Mouse (Mus musculus) testis, adult 2 months (tissue): ENCODE measurements at regions not wholly inside any gene's neighbourhood (a gene's known extent, or its start where the extent isn't known, plus 50 kb on each side); places are given as distances from the start of the nearest gene placed in this dataset.

Experiments used
- H3K27ac ChIP-seq: fragments of 200-500 bp; 2 replicates; pipeline ENCODE4 v1.5.1; 2012; ENCODE audit warnings: low read depth, low read length; ENCODE audit not compliant: control insufficient read depth, insufficient read depth
- H3K27me3 ChIP-seq: fragments of 200-500 bp; 2 replicates; pipeline ENCODE4 v1.6.1; 2012; ENCODE audit warnings: mild to moderate bottlenecking, low read length, moderate library complexity; ENCODE audit not compliant: control insufficient read depth, insufficient read depth
- H3K36me3 ChIP-seq: fragments of 200-500 bp; 2 replicates; pipeline ENCODE4 v1.6.1; 2012; ENCODE audit warnings: mild to moderate bottlenecking, low read length; ENCODE audit not compliant: control insufficient read depth, insufficient read depth
- H3K4me1 ChIP-seq: fragments of 200-500 bp; 2 replicates; pipeline ENCODE4 v1.6.1; 2012; ENCODE audit warnings: low read length; ENCODE audit not compliant: control insufficient read depth, insufficient read depth
- H3K4me3 ChIP-seq: fragments of 200-500 bp; 2 replicates; pipeline ENCODE4 v1.5.1; 2012; ENCODE audit warnings: low read depth, mild to moderate bottlenecking, low read length, moderate library complexity, mixed read lengths; ENCODE audit not compliant: control insufficient read depth
- CTCF ChIP-seq: fragments of 200-500 bp; IDR thresholded peaks from 2 replicates; pipeline ENCODE4 v1.5.1; 2012; ENCODE audit warnings: low read depth, mild to moderate bottlenecking, inconsistent platforms, low read length, moderate library complexity; ENCODE audit not compliant: control insufficient read depth, insufficient read depth, insufficient replicate concordance
- POLR2A ChIP-seq: fragments of 200-500 bp; IDR thresholded peaks from 2 replicates; pipeline ENCODE4 v1.6.1; 2012; ENCODE audit warnings: low read depth, mild to moderate bottlenecking, inconsistent platforms, low read length, moderate library complexity; ENCODE audit not compliant: control insufficient read depth

DNA sequence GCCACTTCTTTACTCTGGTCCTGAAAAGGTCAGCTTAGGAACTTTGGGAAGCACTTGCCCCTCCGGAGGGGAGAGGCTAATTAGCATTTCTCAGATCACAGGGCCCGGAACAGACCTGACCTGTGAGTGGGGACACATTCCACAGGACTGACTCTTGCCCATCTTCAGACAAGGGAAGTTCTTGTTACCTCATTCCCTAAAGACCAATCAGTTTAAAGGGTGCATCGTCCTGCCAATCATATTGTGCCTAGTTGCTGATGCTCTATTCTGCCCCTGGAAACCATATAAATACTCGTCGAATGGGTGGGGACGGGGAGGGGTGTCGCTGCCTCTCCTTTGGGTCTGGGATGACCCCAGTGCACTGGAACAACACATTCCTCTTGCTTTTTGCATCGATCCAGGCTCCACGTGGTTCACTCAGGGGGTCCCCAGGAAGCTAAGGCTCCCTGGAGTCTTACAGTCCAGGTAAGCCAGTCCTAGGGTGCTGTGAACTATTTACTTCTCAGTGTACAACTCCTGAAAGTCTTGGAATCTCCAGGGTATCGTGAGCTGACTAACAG lies 219.9 kb upstream of the Amigo2 start:
- TF ChIP-seq CTCF (no peak), POLR2A (no peak)
- Histone ChIP-seq H3K27ac (no peak overlapping the region), H3K36me3 (no peaks in the 10 kb centered on the region), H3K4me3 (no peak overlapping the region), H3K4me1 (no peaks in the 10 kb centered on the region), H3K27me3 (no peaks in the 10 kb centered on the region)

DNA sequence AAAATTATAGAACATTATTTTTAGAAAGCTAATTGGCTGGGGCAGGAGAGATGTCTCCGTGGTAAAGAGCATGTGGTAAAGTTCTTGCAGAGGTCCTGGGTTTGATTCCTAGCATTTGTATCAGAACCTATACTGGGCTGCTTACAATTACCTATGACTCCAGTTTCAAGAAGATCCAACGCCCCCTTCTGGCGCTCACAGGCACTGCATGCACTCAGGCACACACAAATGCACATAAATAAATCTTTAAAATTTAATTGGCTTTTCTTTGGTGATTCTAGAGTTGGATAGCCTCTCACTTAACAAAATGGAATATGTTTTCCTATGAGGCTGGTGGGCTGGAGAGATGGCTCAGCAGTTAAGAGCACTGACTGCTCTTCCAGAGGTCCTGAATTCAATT lies 219.0 kb upstream of the Amigo2 start:
- H3K4me1 ChIP-seq: no peaks in the 10 kb centered on the region
- no peak overlapping the region for H3K4me3 ChIP-seq
- TF ChIP-seq POLR2A (no peak), CTCF (peak; percentile 49; the same call in 1 of the 2 replicates)
- no peaks in the 10 kb centered on the region for H3K27me3 ChIP-seq
- no peak overlapping the region for H3K27ac ChIP-seq
- no peaks in the 10 kb centered on the region for H3K36me3 ChIP-seq

DNA sequence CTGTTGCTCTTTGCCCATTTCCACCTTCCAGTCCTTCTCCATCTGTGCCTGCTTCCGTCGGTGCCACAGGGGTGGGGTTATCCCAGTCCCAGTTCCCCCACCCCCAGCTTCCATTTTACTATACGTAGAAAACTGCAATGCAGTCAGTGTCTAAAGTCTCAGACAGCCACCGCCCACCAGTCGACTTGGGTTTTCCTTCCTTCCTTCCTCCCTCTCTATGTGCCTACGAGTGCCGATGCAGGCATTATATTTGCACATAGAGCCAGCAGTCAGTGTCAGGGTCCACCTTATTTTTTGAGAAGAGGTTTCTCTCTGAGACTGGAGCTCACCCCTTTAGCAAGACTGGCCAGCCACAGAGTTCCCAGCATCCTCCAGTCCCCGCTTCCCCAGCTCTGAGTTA lies 218.3 kb upstream of the Amigo2 start:
- H3K4me3 ChIP-seq: no peak overlapping the region
- no peaks in the 10 kb centered on the region for H3K4me1 ChIP-seq
- no peaks in the 10 kb centered on the region for H3K27me3 ChIP-seq
- TF ChIP-seq CTCF: no peak
- no peak for TF ChIP-seq POLR2A
- H3K27ac ChIP-seq: no peak overlapping the region
- no peaks in the 10 kb centered on the region for H3K36me3 ChIP-seq

DNA sequence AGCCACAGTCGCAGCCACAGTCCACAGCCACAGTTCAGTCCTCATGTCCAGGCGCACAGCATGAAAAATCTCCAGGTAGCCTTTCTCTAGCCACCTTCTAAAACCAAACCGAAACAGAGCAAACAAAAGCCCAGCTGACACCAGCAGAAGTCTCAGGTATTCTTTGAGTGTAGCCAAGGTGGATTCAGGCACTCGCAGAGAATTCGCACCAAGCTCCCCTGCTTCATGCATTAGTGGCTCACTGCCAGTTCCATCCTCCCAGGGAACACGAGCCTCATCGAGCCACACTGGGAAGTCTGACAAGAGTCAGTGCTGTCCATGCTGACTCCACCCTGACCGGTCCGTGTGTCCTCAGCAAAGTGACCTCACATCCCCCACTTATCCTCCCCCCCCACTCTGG lies 217.7 kb upstream of the Amigo2 start:
- TF ChIP-seq POLR2A (no peak), CTCF (no peak)
- Histone ChIP-seq H3K27ac (no peak overlapping the region), H3K4me1 (no peaks in the 10 kb centered on the region), H3K4me3 (no peak overlapping the region), H3K36me3 (no peaks in the 10 kb centered on the region), H3K27me3 (no peaks in the 10 kb centered on the region)

DNA sequence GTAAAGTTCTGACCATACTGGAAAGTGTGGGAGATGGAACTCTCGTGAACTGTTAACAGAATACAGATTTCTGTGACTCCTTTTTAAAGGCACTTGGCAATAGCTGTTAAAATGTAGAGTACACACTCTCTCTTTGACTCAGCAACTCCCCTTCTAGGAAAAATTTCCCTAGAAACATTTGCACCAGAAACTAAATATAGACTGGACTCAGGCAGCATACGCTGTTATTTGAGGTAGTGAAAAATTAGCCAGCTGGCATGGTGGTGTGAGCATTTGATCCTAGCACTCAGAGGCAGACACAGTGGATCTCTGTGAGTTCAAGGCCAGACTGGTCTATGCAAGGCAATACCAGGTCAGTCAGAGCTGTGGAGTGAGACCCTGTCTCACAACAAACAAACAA lies 215.5 kb upstream of the Amigo2 start:
- no peaks in the 10 kb centered on the region for H3K36me3 ChIP-seq
- no peaks in the 10 kb centered on the region for H3K27me3 ChIP-seq
- H3K4me3 ChIP-seq: no peak overlapping the region
- no peak for TF ChIP-seq CTCF
- TF ChIP-seq POLR2A: no peak
- H3K27ac ChIP-seq: no peak overlapping the region
- peaks cover 8% of the 10 kb centered on the region for H3K4me1 ChIP-seq

DNA sequence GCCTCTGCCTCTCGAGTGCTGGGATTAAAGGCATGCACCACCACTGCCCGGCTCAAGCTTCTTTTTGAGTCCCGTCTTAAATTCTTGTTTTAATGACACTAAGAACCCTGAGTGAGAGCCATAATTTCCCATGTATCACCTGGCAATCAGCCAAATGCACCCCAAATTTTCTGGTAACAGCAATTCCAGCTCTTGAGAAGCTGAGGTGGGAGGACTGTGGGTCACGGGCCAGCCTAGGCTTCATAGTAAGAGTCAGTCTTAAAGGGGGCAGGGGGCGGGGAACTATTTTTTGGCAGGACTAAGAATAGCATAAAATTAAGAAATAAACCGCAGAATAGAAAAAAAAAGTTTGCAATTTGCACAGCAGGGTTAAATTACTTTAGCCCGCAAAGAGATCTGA lies 214.9 kb upstream of the Amigo2 start:
- TF ChIP-seq CTCF: no peak
- no peak for TF ChIP-seq POLR2A
- Histone ChIP-seq H3K36me3 (no peaks in the 10 kb centered on the region), H3K27me3 (no peaks in the 10 kb centered on the region; the same call in 1 of the 2 replicates), H3K27ac (no peak overlapping the region), H3K4me3 (no peak overlapping the region), H3K4me1 (peaks cover 10% of the 10 kb centered on the region)

DNA sequence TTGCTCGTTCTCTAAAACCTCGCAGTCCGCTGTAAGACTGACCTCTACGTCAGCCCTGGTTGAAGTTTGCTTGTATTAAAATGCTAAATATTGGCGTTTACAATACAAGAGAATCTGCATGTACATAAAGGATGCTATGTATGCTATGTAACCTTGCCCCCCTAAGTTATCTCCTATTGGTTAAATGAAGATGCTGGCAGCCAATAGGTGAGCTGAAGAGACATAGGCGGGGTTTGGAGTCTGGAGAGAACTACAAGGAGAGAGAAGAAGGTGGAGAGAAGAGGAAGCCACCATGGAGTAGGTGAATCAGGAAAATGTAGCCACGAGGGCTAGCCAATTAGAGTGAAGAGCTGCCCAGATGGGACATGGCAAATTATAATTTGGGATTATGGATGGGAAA lies 214.0 kb upstream of the Amigo2 start:
- Histone ChIP-seq H3K27ac (no peak overlapping the region), H3K4me3 (no peak overlapping the region), H3K4me1 (peaks cover 10% of the 10 kb centered on the region), H3K27me3 (no peaks in the 10 kb centered on the region; the same call in 1 of the 2 replicates), H3K36me3 (no peaks in the 10 kb centered on the region)
- TF ChIP-seq POLR2A (no peak), CTCF (no peak)

DNA sequence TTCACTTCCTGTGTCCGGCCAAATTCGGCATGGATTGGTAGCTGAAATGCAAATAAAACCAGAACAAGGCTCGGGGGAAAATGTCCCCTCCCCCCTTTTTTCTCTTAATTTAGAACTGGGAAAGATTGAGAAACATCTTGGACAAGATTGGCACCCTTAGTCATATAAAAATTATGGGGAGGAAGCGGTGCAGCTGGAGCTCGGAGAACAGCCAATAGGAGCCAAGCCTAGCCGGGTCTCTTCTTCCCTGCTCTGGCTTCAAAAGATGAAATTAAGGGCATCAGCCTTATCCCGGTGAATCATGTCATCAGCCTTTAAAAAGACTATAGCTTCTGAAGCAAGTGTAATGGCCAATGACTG lies 213.3 kb upstream of the Amigo2 start:
- Histone ChIP-seq H3K4me3 (no peak overlapping the region), H3K27ac (no peak overlapping the region), H3K27me3 (no peaks in the 10 kb centered on the region; the same call in 1 of the 2 replicates), H3K36me3 (no peaks in the 10 kb centered on the region), H3K4me1 (peaks cover 10% of the 10 kb centered on the region)
- TF ChIP-seq CTCF (no peak), POLR2A (no peak)
